Mouse (Mus musculus) induced T-regulatory cell, adult 2 months (primary cell): Measurements from ENCODE around the gene Gm3115.
"Not testable (repeated sequence)": the region's sequence is repeated elsewhere in the genome, so short reads cannot be mapped to it uniquely, and the experiment has no call there.

Source experiments
- DNase-seq: peaks from one replicate; pipeline ENCODE4 v3.0.0-alpha.2; 2012; ENCODE audit warnings: low read depth

The Gm3115 gene

DNA sequence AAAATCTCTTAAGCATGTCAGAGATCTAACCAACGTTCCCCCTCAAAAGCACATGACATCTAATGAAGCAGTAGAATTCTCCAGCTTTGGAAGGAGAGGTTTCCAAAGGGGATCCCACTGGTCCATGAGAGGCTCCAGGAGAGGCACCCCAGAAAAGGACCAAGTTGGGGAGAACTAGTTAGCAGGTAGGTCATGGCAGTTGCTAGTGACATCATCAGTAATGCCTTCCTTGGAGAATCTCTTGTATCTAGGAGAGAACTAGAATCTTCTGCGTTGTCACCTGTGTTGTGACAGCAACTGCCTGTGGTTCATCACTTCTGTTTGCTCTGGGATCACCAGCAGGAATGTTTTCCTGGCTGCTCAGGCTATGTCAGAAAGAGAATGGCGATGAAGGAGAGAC, at the start of gene Gm3115:
Gene Gm3115, plus strand, starts transcription at position 301 of the 400 bp plus-strand sequence.
- DNase-seq = not testable (repeated sequence)

GRCm38 (mm10) chr14:4110426-4110825, 26.5 kb downstream of the Gm3115 start, which contains the start of gene Gm8108:
TSS of gene Gm8108 (plus strand) at chr14:4110526.
- DNase-seq = not testable (repeated sequence)

DNA sequence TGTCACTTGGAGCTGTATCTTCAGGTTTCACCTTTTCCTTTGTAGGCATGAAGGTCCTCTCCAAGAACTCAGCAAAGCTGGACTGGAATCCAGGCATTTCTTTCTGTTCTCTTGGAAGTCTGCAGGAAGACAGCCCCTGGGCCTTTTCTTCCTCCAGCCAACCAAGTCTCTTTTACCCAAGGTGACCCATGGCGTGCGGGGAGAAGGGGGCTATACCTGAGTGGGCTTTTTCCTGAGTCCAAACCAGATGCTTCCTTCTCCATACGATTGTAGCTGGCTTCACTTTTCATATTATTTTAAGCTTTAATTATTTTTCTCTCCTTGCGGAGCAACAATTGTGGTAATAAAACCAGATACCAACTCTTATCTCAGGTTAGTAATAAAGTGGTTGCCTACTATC, 57.7 kb downstream of the Gm3115 start:
- DNase-seq = not testable (repeated sequence)
